Mouse (Mus musculus) adrenal gland, postnatal 4 days (tissue): ENCODE measurements around the gene D5Ertd579e. TPM values are rescaled to one million over a fixed set of nuclear protein-coding genes. Genes with fewer than 3 reads are reported as not detected.
A peak's percentile ranks its signal among the peaks of the same experiment; 100 is the strongest.

Experiments used
- DNase-seq, 2 experiments: peaks; one replicate each; pipeline ENCODE4 v3.0.0; 2021 to 2022; ENCODE audit warnings: low spot score in 2 of 2, mixed read lengths in 2 of 2
- long read RNA-seq, 2 experiments: library from polyadenylated mRNA; stranded (forward); transcript quantifications; one replicate each; pipeline ENCODE4 v2.0.0; 2021
- total RNA-seq, 2 experiments: library from RNA; stranded (reverse); gene quantifications; 2 replicates each; pipeline ENCODE4 v1.2.3; 2021

D5Ertd579e gene
- total RNA-seq = 10 to 100 TPM; 55.2 to 62.3 TPM
- long read RNA-seq, experiment 1, full-length matches to known transcripts = 2 of 20 reads
- long read RNA-seq, experiment 1, partial matches to known transcripts = 8 of 20 reads
- long read RNA-seq, experiment 1, other reads (novel, unspliced or antisense) = 10 of 20 reads
- long read RNA-seq, experiment 2, full-length matches to known transcripts = 14 of 44 reads
- long read RNA-seq, experiment 2, partial matches to known transcripts = 8 of 44 reads
- long read RNA-seq, experiment 2, other reads (novel, unspliced or antisense) = 22 of 44 reads

DNA sequence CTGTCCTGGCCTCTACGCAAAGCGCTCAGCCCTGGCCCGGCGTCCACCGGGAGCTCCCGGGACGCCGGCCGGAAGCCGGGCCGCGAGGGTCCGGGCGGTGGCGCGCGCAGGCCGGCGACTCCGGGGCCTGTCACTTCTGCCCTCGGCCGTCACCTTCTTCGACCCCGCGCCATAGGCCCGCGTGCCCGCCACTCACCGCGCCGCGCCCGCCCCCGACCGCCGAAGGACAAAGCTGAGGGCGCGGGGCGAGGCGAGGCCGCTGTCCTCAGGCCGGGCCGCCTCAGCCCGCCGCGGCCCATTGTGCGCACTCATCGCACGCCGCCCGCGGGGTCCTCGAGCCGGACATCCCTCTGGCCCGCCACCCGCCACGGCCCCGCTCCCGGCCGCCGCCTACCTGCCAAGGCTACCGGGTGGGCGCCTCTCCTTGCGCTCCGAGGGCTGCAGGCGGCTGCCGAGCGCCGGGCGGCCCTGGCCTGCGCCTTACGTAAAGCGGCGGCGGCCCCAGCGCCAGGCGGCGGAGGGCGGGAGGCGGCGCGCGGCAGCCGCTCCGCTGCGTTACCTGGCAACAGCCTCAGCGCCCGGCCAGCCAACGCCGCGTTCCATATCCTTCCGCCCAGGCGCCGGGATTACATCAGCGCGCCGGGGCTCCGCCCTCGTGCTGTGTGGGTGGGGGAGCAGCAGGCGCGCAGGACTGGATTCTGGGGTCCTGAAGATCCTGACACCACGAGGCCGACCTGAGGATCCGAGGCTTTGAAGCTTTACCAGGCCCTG lies at the start of gene D5Ertd579e:
D5Ertd579e (minus strand) TSS at position 564 of the 771 bp plus-strand sequence.
- DNase-seq = peak; percentile 84 to 86

- peak; percentile 70 to 75 for DNase-seq
These were observed 46.5 kb upstream of the D5Ertd579e start for GRCm38 (mm10) chr5:36742126-36742848.

GRCm38 (mm10) chr5:36739829-36740228 lies 44.0 kb upstream of the D5Ertd579e start:
- DNase-seq = no peak

- DNase-seq = no peak
These were observed 43.2 kb upstream of the D5Ertd579e start for GRCm38 (mm10) chr5:36738799-36739615.

DNA sequence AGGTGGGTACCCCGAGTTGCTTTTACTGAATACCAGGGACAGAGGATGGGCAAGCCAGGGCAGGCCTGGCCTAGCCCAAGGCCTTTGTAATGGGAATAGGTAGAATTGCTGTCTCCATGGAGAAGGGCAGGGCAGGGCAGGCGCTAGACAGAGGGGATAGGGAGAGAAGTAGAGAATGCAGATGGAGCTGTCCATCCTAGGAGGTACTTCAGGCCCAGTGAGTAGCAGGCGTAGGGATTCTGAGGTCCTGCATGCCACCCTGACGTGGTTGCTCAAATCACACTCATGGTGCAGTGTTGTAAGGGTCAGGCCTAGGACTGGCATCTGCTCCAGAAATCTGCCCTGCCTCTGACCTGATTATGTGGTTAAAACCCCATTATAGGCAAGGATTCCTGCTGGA lies 41.9 kb upstream of the D5Ertd579e start:
- DNase-seq = no peak

DNA sequence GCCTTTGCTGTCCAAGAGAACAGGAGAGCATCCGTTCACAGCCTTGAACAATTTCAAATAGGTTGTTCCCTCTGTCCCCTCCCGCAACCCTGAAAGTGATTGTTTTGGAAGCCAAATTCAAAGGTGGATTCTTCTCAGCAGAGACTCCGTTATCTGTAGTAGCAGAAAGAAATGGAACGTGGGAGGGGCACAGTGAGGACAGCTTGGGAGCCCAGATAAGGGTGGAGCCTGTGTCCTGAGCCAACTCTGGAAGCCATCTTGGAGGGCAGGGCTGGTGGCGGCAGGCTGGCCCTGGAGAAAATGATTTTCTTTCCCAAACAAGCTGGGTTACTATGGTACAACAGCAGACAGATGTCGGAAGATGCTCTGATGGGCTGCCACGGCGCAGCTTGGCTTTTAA lies 40.2 kb upstream of the D5Ertd579e start:
- no peak for DNase-seq

GRCm38 (mm10) chr5:36735106-36735505 lies 39.3 kb upstream of the D5Ertd579e start:
- DNase-seq = no peak

- no peak for DNase-seq
These were observed 37.6 kb upstream of the D5Ertd579e start for GRCm38 (mm10) chr5:36733405-36733804.

DNA sequence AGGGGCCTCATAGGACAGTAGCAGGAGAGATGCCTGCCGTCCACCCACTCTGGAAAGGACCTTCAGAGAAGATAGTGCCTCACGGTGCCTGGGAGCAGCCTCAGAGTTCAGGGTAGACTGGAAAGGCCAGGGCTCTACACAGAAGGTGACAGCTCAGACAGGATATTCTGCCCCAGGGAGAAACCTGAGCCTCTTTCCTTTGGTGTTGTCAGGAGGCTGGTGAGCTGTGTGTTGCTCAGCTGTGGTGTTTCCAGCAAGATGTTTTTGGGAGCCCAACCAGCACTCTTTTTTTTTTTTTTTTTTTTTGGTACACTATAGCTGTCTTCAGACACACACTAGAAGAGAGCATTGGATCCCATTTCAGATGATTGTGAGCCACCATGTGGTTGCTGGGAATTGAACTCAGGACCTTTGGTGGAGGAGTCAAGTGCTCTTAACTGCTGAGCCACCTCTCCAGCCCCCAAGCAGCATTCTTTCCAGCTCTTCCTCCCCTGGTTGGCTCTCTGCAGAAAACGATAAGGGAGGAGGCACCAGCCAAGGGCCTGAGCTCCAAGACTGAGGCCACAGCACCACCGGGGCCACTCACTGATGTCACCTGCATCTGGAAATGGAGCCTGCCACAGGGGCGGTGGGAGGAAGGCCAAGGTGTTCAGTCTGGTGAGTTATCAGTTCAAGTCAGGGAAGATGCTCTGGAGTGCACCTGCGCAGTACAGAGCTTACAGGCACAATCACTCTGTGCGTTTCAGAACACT lies 36.3 kb upstream of the D5Ertd579e start:
- DNase-seq = no peak

- DNase-seq = no peak
These were observed 34.9 kb upstream of the D5Ertd579e start for GRCm38 (mm10) chr5:36730689-36731088.

DNA sequence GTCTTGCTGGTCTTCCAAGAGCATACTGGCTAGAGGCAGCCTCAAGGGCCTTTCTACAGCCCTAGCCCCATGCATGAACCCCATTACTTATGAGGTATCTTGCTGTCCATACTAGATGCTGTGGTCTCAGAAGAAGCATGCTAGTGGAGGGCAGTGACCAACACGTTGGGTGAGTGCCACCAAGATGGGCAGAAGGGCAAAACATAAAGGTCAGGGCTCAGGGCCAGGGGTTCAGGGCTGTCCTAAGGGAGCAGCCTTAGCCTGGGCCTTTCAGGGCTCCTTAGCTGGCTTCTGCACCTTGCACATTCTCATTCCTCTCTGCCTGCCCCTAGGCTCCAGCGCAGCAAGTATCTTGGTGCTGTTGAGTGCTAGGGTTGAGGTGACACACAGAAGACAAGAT lies 34.1 kb upstream of the D5Ertd579e start:
- DNase-seq = no peak

DNA sequence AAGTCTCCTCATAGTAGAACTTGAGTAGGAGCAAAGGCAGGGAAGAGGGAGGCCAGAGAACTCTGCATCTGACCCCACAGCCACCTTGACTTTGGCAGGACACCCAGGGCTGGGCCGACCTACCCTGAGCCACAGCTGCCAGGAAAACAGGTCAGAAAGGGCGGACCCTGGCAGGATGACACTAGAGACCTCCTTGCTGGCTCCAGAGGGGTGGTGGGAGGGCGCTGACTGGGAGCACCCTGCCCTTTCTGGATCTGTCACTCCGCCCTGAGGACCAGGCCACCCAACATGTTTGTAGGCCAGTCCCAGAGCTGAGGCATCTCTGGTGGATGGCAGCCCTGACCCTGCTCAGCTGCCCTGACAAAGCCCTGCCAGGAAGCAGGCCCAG lies 33.3 kb upstream of the D5Ertd579e start:
- no peak for DNase-seq

DNA sequence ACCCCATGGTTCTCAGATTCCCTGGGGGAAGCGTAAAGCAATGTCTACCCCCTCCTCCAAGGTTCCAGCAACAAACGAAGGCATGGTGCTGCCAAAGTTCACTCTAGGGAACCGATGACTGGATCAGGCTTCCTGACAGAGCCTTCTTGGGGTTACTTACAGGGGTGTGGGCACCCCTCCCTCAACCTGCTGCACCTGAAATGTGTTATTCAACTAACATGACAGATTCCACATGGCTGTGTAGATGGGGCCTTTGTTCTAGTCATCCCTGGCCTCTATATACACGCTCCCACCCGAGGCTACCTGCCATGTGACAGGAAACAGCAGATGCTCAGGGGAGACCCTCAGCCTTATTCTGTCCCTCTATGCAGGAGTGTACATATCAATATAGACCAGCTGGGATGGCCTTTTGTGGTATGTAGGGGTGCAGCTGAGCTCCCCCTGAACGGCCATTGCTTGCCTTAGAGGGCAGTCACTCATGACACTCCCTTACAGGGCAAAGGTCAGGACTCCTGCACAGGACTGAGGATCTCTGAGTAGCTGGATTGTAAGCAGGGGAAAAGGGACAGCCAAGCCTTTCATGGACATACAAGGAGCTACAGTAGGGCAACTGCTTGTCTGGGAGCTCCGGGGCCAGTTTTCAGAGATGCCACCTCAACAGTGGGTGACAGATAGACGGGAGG lies 32.7 kb upstream of the D5Ertd579e start:
- DNase-seq = no peak

GRCm38 (mm10) chr5:36727776-36728175 lies 32.0 kb upstream of the D5Ertd579e start:
- no peak for DNase-seq

- DNase-seq = no peak
These were observed 31.3 kb upstream of the D5Ertd579e start for GRCm38 (mm10) chr5:36727136-36727535.

DNA sequence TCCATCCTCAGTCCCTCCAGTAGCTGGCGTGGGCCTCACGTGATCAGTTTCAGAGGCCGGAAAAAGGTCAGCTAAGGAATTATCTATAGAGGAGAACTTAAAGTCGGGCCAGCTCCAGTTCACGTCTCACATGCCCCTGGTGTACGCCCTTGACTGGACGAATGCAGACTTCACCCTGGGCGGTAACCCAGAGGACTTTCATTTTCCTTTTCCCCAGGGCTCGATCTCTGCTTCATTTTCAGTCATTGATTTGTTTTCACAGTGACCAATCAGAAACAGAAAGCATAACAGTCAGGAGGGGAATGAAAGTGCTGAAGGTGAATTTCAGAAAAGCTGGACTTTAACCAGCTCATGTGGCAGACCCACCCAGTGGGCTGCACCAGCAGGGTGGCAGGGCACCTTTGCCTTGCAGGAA lies 30.6 kb upstream of the D5Ertd579e start:
- no peak for DNase-seq

DNA sequence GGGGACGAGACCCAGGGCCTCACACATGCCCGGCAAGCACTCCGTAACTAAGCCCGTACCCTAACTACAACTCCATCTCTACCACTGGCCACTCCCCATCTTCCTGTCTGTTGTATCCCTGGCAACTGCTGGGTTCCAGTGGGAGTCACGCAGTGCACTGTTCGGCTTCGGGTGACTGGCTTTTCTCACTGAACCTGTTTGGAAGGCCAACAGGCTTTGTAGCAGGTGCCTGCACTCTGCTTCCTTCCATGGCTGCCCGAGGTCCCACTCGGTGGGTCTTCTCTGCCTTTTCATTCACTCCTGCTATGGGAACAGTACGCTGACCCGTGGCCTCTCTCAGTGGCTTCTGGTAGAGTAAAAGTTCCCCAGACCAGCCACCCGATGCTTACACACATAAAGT lies 30.0 kb upstream of the D5Ertd579e start:
- no peak for DNase-seq

DNA sequence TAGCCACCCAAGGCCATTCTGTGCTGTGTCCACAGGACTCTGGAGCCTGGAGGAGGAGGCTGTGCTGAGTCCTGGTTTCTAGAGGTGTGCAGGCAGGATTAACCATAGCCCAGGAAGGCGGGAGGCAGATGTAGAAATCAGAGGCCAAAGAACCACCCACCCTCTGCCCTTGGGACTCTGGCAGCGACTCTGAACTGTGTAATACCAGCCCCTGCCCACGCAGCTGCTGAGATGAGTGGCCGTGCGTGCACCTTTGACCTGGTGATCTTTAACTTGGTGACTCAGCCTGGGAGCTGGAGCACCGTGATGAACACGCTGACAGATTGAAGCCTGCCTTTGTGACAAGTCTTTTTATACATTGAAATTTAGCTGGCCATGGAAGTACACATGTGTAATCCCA lies 28.4 kb upstream of the D5Ertd579e start:
- no peak for DNase-seq

- no peak for DNase-seq
These were observed 27.5 kb upstream of the D5Ertd579e start for GRCm38 (mm10) chr5:36723356-36723755.

DNA sequence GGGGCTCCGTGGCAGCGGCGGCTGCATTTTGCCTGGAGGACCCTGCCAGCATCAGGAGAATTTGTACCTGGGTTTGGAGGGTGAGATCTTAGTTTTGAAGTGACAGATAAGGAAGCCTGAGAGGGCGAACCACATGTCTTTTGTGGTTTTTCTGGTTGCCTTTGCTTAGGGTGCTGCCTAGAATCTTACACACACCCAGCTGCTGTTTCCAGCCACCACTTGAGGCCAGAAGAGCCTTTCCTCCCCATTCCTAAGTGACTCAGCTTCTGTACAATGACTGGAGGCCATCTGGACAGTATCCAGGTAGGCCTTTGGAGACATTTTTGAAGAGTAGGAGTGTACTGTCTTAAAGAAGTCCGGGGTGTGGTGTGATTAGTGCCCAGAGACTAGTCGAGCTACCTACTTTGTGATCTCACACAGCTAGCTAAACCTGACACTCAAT lies 26.6 kb upstream of the D5Ertd579e start:
- DNase-seq = no peak
